Mouse (Mus musculus): ENCODE data around the gene Cyp2c23.

The Cyp2c23 gene

DNA sequence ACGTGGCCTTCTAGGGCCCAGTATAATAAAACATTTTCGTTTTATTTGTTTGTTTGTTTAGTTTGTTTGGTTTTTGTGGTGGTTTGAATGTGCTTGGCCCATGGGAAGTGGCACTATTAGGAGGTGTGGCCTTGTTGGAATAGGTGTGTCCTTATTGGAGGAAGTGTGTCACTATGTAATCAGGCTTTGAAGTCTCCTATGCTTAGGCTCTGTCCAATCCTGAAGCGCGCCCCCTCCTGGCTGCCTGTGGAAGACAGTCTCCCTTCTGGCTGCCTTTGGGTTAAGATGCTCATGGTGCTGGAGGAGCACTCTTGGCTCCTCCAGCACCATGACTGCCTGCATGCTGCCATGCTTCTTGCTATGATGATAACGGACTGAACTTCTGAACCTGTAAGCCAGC, 5.9 kb downstream of the Cyp2c23 start:
- DNase-seq: peak; percentile 8

GRCm38 (mm10) chr19:44021502-44021901, 7.5 kb downstream of the Cyp2c23 start:
- no peak for DNase-seq

DNA sequence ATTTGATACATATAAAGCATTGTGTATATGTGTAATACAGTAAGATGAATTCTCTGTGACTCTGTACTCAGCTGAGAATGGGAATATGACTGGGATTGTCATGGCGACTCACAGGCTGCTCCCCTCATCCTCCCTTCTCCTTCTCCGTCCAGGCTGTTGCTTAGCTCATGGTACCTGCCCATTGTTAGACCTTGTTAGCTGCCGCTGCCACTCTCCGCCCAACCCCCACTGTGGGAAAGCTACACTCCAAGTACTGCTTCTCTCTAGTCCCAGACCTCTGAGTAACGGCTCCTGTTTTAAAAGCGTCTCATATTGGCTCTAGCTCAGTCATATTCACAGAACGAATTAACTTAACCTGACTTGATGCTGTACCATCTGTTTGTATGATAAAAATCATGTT, 9.3 kb downstream of the Cyp2c23 start:
- no peak for DNase-seq

DNA sequence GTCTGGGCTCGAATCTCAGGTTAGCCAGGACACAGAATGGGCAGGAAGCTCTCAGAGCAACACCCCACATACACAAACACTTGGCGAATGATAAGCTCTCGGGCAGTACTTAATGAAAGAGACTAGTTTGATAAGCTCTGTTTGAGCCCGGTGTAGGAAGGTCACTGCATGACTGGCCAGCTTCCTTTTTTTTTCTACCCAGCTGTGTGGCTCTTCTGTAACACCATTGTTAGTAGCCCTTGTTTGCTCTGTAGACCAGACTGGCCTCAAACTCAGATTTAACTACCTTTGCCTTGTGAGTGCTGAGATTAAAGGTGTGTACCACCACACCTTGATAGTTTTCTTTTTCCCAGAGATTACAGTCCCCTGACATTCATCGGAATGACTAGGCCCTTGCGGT, 15.1 kb downstream of the Cyp2c23 start:
- DNase-seq: no peak

- no peak for DNase-seq
Observed at GRCm38 (mm10) chr19:44008784-44009183, 20.2 kb downstream of the Cyp2c23 start.

DNA sequence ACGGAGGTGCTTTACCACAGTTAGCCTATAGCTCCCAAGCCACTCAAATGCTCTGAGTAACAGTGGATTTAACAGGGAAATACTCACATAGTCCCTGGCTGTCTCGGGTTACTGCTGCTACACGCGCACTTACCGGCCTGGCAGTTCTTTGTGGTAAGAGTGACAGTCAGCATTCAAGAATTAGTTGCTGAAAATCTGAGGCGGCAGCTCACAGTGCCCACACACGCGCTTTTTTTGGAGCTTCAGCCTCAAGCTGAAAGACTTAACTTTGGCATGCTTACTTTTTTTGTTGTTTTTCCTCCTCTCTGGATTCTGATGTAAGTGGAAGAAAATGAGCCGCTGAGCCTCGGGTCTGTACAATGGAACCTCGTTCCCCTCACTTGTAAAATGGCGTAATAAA, 21.8 kb downstream of the Cyp2c23 start:
- no peak for DNase-seq

DNA sequence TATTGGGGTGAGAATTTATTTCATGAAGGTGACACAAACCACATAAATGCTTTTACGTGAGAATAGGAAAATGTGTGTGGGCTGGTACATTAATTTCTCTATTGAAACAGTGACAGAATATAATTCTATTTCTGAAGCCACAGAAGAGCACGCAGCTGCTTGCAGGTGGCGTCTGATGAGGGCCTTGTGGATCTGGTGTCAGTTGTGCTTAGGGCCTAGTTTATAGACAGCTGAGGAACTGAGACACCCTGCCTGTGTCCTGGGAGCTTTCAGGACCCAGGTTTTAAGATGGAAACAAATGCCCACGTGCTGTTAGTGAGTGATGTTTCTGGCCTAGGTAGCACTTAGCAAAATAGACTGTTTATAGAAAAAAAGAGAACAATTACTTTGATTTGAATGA, 24.0 kb downstream of the Cyp2c23 start:
- DNase-seq: no peak

DNA sequence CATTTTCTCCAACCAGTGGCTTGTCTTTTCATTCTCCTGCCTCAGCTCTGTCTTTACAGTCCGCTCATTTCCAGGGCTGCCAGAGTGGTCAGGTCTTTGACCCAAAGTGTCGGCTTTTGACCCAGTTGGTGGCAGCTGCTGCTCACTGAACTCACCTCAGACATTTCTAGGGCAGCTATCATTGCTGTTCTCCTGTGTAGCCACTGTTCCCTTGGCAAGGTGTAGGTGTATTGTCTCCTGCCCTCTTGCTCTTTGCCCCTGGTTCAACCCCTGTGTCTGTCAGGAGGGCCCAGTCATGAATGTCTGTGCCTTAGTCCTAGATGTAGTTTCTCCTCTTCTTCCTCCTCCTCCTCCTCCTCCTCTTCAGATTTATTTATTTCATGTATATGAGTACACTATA, 24.7 kb downstream of the Cyp2c23 start:
- no peak for DNase-seq

- no peak for DNase-seq
Observed at GRCm38 (mm10) chr19:44000720-44001119, 28.3 kb downstream of the Cyp2c23 start.

DNA sequence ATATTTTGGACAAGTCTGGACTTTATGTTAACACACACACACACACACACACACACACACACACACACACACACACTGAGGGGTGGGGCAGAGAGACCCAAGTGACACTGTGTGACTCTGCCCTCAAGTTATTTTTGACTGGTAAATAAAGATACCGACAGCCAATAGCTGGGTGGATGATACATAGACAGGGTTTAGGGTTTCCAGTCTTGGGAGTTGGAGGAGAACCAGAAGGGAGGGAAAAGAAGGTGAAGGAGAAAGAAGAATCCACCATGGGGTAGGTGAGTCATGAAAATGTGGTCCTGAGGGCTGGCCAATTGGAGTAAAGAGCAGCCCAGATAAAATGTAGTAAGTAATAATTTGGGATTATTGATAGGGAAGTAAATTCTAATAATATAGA, 28.9 kb downstream of the Cyp2c23 start:
- DNase-seq: no peak

- DNase-seq: no peak
Observed at GRCm38 (mm10) chr19:43998802-43999527, 30.0 kb downstream of the Cyp2c23 start.

DNA sequence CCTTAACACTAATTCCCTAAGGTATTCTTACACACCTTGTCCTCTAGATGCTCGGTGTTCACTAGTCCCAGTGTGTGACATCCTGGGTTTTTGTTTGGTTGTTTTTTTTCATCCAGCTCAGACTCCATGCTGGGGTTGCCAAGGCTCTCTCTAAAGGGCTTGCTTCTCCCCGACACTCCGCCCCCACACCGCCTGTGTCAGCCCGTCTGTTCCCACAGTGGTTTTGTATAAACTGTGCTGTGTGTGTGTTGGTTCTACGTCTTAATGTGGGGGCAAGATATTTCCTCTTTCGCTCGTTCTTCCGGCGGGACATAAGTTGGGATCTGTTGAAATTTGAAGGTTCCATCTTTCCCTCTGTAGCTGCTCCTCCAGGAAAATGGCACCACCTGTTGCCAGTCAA, 30.9 kb downstream of the Cyp2c23 start:
- DNase-seq: no peak

DNA sequence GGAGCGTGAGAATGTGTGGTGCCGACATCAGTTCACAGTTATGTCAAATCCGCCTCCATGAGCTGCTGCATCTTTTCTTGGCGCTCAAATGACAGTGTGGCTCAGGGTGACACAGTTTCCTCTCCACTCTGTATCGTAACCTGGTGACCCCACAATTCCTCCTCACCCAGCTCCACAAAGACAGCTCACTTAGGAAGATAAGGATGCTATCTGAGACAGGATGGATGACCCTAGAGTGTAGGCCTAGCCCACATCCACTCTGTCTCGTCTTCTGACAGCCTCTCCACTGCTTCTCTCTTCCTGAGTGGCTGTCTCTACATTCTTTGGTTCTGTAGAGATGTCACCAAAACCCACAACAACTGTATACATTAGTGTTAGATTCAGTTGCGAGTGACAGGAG, 33.6 kb downstream of the Cyp2c23 start:
- no peak for DNase-seq

DNA sequence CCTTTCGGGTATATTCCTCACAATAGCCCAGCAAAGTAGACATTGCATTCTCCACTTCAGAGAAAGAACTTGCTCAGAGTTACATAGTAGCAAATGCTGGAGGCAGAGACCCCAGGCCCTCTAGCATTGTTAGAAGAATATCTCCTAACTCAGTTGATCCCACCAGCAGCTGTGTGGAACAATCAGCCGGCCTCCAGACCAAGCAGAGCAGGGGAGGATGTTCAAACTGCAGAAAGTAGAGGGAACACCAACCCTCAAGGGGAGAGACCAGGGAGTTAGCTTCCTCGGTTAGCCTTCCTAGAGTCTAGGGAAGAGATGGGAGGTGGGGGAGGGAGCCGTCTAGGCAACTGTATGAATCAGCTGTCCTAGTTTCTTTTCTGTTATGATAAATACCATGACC, 36.5 kb downstream of the Cyp2c23 start:
- DNase-seq: no peak

DNA sequence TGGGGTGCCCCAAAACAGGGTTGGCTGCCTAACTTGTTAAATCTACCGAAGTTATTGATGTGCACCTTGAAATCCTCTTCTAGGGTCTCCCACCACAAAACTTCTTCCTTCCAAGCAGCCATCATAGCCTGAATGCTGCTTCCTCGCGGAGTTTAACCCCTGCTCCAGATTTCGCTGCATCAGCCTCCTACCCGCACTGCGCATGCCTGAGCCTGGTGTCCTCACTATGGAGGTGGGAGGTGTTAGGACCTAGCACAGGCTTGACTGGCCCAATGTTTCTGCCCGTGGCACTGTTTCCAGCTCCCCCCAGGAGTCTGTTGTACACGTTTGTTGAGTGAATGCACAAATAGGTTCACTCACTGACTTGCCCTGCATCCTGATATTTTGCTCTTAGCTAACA, 38.6 kb downstream of the Cyp2c23 start:
- no peak for DNase-seq

GRCm38 (mm10) chr19:43986069-43986794, 42.8 kb downstream of the Cyp2c23 start, which contains the start of gene Cpn1:
Cpn1 (minus strand) TSS chr19:43986556.
- no peak for DNase-seq

- no peak for DNase-seq
Observed at GRCm38 (mm10) chr19:43981992-43982391, 47.0 kb downstream of the Cyp2c23 start.

DNA sequence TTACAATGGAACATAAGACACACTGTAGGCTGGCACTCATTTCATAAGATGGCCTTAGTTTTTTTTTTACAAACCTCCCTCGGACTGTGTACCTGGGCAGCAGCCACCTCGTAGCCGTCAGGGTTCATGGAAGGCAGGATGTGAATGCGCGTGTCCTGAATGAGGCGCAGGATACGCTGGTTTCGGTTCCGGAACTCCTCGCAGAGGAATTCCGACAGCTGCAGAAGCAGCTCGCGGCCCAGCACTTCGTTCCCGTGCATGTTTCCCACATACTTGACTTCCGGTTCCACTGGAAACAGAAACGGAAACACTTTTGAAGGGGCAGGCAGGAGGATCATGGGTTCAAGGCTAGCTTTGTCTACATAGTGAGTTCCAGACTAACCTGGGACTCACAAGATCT, 48.3 kb downstream of the Cyp2c23 start:
- DNase-seq: no peak

- no peak for DNase-seq
Observed at GRCm38 (mm10) chr19:43977799-43978198, 51.2 kb downstream of the Cyp2c23 start.

DNA sequence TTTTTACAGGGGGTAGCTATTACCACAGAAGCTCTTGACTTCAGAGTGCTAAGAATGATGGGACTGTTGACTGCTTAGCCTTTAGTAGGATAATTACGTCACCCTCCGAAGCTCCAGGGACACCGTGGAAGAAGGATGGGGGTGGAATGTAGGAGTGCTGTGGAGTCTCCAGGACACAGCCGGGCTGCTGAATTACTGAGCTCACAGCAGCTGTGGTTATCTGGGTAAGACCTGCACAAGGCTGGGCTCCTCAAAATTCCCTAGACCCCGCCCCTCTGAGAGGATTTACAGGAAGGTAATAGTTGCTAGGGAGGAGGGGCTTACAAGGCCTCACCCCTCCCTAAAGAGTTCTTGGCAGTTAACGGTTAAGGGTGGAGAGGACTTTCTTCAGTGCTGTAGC, 52.3 kb downstream of the Cyp2c23 start:
- no peak for DNase-seq

DNA sequence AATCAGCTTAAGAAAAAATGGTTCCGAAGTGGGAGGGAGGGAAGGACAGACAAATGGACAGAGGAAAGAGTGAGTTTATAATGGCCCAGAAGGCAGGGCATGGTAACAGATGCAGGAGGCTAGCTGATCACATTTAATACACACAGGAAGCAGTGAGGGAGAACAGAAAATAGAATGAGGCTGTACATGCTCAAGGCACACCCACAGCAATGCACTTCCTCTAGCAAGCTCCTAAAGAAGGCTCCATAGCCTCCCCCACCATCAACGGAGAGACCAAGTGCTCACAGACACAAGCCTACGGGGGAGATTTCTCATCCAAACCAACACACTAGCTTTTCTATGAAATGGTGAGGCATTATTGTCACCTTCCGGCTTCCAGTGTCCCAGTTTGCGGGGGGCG, 54.8 kb downstream of the Cyp2c23 start:
- no peak for DNase-seq

- DNase-seq: no peak
Observed at GRCm38 (mm10) chr19:43973711-43974110, 55.3 kb downstream of the Cyp2c23 start.

DNA sequence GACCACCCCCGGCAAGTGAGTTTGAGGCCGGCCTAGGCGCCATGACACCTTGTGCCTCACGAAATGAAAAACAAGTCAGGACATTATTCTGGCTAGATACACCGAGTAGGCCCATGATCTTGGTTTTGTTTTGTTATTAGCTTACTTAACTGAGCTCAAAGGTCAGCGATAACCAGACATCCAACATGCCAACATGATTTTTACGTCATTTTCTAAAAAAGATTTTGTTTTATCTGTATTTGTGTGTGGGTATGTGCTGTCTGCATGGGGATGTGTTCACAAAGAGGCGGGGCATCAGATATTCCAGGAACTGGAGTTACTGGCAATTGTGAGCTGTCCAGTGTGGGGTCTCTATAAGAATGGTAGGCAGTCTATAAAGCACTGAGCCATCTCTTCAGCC, 56.9 kb downstream of the Cyp2c23 start:
- no peak for DNase-seq

DNA sequence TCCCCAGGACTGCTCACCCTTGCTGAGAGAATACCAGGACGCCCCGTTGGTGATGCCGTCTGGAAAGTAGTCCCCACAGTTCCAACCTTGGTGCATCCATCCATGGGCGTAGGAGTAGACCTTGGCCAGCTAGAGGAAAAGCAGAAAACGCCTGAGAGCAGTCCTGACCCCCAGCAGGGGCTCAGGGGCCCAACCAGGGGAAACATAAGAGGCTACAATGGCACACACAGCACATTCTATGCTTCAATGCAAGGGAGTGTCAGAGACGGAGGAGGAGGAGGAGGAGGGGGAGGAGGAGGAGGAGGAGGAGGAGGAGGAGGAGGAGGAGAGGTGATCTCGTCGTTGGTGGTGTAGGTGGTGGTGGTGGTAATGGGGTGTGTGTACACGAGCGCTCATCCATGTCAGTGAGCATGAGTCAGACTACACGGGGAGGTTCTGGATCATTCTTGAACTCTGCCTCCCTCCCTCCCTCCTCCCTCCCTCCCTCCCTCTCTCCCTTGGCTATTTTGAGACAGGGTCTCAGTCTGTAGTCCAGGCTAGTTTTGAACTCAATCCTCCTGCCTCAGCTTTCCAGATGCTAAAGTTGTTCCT, 60.5 kb downstream of the Cyp2c23 start:
- no peak for DNase-seq
